Mouse (Mus musculus) testis, postnatal 14 days (tissue): ENCODE data around the gene Gm49383.

Experiments
- DNase-seq: peaks from one replicate; pipeline ENCODE4 v3.0.0; 2021; ENCODE audit warnings: low spot score

Gm49383 gene

DNA sequence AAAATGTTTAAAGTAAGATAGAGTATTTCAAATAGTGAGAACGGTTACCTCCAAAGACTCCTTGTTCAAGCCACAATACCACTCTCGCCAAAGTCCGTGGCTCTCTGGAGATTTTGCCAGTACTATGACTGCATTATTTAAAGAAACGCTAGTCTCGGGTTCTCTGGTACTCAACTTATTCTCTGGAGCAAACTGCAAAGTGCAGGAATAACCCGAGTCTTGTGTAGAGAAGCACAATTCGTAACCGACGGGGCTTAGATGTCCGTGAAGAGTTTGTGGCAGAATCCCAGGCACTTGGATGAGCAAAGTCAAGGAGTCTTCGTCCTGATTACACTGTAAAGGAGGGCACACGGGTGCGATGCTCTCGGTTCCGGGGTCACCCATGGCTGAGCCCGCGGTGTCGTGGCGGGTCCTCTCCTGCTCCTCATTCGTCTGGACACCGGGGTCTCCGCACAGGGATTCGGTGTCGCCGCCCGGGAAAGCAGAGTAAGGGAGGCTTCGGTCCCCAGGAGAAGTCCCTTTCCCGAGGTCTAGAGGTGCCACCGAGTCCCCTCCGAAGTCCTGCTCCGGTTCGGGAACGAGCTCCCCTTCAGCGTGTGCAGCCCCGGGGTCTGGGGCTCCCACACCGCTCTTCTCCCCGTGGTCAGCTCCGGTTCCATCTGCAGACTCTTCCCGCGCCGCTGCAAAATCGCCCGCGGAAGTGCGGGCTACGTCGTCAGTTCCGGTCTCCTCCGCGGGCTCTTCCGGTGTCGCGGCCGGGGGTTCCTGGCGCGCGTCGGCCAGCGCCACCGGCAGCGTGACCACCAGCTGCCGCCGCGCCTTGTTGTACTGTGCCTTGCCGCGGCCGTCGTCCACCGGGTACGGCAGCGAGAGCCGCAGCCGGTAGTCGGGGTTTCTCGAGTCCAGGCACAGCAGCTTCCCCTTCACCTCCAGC, at the start of gene Gm49383:
TSS of gene Gm49383 (minus strand) at position 661 of the 934 bp plus-strand sequence.
- peak; percentile 74 for DNase-seq

DNA sequence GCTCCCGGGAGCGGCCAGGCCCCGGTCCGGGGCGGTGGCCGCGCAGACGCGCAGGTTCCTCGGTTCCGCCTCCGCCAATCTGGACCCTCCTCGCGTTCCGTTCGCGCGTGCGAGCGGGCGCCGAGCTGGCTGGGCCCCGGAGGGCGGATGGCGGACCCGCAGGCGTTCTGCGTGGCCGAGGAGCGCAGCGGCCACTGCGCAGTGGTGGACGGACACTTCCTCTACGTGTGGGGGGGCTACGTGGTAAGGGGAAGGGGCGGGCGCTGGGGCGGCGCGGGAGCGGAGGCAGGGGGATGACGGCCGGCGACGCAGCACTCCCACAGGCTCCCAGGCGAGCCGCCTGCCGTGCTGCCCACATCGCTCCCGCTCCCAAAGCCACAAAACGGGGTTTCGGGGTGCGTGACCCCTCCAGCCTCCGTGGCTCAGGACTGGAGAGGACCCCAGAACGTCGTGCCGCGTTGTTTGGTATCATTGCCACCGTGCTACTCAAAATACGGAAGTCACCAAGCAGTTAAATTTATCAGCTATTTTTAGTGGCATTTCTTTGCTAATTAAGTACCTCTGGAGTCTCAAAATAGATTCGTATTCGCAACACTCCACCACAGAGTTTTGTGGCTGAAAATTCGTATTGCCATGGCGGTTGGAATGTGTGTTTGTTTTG, 45.0 kb upstream of the Gm49383 start:
- DNase-seq, result peak; percentile 74

DNA sequence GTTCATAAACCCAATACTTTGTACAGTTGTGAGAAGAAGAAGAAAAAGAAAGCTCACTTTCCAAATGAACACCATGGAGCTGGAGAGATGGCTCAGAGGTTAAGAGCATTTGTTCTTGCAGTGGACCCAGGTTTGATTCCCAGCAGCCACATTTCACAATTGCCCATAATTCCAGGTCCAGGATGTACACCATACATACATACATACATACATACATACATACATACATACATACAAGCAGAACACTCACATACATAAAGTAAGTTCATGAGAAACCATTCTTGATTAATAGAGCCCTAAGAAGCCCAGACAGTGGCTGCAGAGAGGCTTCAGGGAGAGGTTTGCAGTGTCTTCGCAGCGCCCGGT, 44.5 kb upstream of the Gm49383 start:
- DNase-seq, result no peak

DNA sequence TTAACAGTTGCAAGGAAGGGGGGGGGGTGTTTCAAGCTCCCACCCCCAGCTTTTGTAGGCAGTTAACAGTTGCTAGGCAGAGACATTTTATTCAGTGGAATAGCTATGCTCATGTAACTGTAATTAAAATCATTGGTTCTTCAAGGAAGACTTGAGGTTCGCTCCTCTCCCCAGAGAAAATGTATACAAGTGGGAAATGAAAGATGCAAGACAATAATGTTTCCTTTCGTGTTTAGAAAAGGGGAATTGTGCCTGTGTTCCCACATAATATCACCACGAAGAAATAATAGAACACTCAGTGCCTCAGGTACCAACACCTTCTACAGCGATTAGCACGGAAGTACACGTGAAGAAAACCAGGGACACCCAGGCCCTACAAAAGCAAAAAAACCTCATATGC, 44.0 kb upstream of the Gm49383 start, which contains the start of gene Klhdc1:
TSS of gene Klhdc1 (plus strand) at position 301 of the 400 bp plus-strand sequence.
- no peak for DNase-seq

DNA sequence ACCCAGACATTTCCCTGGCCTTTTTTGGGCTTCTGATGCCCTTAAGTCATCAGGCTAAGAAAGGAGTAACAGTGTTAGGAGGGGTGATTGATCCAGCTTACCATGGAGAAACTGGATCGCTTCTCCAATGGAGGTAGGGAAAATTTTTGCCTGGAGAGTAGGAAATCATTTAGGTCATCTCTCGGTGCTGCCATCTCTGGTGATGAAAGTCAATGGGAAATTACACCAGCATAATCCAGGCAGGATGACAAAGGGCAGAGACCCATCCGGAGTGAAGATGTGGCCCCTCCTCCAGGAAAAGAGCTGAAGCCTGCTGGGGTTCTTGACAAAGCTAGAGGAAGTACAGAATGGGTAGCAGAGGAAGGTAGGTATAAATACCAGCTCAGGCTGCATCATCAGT, 41.4 kb upstream of the Gm49383 start:
- no peak for DNase-seq

DNA sequence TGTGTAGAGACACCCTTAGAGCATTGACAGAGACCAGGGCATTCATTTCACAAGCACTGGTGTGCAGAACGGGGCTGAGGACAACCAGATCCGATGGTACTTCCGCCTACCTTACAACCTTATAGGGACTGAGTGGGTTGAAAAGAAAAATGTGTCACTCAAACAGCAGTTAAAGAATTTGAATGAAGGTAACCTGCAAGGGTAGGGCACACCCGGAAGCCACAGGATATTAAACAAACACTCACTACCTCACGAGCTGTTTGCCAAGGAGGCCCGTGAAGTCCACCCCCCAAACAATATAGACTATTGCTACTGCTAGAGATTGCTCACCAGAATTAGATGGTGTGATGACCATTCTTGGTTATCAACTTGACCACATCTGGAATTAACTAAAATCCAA, 38.9 kb upstream of the Gm49383 start:
- no peak for DNase-seq

DNA sequence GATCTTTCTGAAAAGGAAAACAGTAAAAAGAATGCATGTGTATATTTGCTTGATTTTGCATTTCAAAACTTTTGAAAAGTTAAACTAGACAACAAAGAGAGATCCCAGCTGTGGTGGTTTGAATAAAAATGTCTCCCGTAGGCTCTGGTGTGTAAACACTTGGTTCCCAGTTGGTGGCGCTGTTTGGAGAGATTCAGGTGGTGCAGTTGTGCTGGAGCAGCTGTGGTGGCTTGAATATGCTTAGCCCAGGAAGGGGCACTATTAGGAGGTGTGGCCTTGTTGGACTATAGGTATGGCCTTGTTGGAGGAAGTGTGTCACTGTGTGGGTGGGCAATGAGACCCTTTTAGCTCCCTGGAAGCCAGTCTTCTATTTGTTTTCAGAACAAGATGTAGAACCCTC, 32.3 kb upstream of the Gm49383 start:
- no peak for DNase-seq

DNA sequence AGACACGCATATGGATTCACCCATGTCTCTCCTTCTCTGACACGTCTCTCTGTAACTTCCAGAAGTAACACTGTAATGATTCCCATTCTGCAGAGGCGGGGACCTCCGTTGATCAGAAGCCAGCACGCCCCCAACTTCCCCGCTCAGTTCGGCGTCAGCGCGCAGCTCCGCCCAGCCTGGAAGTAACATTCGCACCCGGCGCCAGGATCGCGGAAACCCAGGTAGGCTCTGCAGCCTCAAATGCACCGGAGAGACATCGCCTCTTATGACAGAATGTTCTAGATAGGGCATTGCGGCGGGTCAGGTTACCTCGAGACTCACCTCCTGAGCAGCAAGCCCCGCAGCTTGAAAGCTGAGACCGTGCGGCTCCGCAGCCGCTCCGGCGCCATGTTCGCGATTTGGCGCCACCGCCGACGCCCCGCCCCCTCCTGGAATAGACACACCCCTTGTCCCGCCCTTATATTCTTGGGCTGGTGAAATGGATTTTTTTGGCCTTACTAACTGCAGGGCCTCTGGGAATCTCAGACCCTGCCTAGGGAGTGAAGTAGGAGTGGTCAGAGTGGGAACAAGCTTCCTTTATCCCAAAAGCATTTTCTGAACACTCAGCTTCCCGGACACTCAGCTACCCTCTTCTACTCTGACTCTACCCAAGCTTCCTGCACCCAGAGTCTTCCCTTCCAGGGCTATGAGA, 31.0 kb upstream of the Gm49383 start, which contains the start of gene Pole2:
TSS of gene Pole2 (minus strand) at position 420 of the 691 bp plus-strand sequence.
- peak; percentile 86 for DNase-seq

DNA sequence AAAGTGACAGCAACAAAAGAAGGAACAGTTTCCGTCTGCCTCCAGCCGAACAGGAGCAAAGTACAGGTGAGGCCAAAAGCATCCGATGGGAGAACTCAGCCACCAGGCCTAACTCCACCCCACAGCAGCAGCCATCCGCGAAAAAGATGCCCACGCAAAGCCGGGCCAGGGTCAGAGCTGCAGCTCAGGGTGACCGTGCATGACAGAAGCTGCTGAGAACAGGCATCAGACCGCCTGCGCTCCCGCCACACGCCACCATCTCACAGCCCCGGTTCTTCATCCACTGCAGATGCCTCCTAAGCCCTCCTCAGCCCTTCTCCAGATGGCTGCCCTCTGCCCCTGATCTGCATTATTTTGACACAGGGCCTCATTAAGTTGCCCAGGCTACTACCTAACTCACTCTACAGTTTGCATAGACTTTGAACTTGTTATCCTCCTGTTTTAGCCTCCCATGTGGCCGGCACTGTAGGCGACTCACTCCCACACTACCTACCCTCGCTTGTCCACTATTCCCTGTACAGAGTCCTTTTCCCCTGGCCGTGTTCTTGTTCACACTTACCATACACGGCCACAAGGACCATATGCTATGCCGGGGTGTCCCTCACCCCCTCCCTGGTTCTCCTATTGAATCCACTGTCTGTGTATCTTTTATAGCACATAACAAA, 23.8 kb upstream of the Gm49383 start:
- no peak for DNase-seq

DNA sequence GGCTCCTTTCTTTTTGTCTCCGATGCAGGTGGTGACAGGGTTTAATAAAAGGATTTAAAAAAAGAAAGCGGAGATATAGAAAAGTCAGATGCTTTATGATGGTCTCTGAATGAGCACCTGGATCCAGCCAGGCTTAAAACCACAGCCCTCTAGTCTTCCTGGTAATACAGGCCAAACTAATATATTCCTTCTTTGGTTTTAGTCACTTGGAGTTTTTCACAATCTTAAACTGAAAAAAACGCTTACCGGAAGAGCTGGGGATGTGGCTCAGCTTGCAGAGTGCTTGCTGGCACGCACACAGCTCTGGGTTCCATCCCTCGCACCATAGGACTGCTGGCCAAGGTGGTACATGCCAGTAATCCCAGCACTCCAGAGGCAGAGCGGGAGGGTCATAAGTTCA, 19.7 kb upstream of the Gm49383 start:
- no peak for DNase-seq

DNA sequence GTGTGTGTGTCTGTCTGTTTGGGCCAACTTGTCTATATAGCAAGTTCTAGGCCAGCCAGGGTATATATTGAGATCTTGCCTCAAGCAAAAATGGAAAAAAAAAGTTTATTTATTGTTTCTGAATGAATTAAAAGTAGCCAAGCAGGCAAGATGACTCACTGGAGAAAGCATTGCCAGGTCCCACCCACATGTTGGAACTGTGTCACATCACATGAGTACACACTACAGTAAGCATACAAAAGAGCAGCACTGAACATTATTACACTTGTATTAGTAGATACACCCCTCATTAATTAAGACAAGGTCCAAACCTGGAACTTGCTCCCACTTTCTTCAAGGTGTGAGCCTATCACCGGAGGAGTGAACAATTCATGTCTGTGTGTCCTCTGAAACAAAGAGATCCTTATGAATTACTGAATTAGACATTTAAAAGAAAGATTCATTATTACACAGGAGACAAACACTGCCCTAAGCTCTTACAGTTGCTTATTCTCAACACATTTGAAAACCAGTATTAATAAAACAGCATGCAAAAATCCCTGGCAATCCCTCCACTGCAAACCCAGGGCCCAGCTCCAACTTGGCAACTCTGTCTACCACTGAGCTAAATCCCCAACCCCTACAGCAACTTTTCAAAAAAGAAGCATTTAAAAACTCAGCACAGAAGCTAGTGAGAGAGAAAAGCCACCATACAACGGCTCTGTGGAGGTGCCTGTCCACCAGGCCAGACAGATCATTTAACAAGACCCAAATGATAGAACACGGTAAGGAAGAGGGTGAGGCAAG, 18.3 kb upstream of the Gm49383 start:
- DNase-seq, result no peak

DNA sequence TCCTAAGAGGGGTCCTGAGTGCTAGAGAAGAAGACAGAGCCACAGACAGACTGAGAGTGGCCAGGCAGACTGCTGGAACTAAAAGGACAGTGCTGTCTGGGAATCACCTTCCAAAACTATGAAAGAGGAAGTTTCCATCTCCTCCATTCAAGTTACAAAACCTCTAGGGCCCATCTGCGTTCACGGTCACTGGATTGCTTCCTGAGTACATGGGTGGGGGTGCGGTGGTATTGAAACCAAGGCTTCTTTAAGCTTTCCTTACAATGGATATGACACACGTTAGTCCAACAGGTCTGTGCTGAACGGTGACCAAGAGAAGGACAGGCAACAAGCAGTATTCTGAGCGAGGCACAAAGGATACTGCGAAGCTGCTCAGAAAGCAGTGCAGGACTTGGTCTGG, 17.5 kb upstream of the Gm49383 start:
- DNase-seq, result no peak

DNA sequence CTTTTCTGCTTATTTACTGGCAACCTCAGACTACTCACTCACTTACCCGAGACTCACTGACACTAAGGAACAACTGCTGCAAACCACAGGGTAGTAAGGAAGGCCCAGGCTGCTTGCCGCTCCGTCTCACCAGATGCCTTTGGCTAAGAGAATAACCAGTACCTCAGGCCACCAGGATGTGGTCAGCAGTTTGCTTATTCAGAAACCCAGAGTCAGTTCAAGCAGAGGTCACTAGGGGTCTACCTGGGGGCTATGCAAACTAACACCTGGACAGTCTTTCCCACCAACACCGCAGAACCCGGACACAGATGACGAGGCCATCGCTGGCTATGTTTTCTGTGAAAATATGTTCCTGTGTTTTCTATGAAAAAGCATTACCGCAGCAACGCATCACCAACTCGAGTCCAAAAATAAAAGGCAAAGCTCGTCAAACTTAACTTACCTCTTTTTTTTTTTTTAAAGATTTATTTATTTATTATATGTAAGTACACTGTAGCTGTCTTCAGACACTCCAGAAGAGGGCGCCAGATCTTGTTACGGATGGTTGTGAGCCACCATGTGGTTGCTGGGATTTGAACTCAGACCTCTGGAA, 16.4 kb upstream of the Gm49383 start:
- no peak for DNase-seq

DNA sequence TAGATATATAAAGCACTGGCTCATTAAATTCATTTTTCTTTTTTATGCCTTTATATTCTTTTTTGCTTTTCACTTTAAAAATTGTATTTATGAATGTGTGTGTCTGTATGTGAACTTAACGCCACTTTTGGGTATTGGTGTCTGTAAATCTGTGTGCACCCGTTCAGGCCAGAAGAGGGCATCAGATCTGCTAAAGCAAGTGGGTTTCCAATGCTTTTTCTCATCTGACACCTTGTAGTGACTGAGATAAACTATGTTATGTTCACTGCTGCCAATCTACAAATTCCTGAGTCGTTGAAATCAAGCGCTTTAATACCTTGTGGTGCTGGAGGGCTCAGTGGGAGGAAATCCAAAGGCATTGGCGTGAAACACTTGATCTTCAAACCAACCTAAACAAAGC, 14.2 kb upstream of the Gm49383 start:
- no peak for DNase-seq

DNA sequence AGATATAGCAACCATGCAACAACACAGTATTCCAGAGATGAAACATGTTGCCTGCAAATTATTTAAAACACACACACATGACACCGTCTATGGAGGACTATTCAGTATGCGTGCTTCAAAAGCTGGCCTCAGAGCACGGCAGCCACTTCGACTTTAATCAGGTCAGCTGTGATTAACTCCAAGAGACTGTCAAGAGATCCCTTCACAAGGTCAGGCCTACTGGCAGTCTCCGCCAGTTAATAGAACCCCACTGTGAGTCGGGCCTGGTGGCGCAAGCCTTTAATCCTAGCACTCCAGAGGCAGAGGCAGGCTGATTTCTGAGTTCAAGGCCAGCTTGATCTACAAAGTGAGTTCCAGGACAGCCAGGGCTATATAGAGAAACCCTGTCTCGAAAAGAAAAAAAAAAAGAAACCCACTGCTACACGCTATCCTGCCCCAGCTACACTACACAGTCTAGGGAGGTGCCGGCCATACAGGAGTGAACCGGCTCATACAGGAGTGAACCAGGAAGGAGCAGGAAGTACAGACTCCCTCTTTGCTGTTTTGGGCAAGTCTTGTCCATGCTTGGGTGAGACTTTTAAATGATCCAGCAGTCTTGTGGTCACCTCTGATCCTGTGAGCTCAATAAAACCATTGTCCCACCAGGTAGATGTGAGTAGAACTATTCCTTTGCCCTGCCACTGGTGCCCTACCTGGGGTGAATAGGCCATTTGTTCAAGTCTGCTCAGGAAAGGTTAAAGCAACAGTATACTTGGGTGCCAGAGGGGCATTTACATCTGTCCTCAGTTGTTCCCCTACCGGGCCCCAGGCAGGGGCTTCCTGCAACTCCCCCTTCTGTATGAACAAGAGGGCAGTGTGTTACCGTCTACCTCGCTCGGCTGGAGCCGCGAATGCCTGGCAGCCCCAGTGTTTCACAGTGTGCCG, 13.4 kb upstream of the Gm49383 start:
- DNase-seq, result no peak

DNA sequence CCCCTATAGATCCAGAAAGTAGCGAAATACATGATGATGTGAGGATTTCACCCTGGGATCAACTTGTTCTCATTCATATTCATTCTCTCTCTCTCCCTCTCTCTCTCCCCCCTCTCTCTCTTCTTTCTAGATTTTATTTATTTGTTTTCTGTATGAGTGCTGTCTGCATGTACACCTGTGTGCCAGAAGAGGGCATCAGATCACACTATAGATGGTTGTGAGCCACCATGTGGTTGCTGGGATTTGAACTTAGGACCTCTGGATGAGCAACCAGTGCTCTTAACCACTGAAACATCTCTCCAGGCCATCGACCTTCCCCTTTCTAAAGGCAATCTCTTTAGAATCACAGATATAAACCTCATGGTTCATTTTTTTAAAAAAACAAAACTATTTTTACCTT, 11.6 kb upstream of the Gm49383 start:
- DNase-seq, result no peak

DNA sequence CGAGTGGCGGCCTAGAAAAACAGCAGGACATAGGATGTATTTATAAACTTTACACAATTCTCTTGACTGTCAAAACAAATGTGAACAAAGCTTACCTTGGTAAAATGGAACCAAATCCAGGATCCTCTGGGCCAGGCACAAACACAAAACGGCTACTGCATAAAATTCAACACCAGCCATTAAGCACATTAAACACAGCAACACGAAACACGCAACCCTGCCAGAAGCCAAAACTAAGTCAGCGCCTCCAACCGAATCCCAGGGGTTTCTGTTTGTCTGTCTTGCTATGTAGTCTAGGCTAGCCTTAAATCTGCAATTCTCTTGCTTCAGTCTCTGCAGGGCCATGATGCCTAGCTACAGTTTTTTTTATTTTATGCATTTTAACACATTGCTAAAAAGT, 11.0 kb upstream of the Gm49383 start:
- no peak for DNase-seq

DNA sequence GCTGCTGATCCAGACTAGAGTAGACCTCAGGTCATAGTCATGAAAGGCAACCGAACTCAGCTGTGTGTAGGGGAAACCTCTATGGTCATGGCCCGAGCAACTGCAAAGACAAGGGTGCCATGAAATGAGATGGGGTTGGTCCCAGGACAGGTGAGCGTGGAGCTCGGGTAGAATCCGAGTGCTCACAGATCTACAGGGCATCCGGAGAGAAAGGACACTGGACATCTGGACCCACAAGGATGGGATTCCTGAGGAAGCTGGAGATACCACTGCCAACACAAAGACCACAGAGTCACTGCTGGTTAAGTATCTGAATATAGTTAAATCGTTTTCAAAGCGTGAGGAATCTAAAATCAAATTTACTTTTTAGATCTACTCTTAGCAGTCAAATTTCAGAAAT, 10.5 kb upstream of the Gm49383 start:
- no peak for DNase-seq

DNA sequence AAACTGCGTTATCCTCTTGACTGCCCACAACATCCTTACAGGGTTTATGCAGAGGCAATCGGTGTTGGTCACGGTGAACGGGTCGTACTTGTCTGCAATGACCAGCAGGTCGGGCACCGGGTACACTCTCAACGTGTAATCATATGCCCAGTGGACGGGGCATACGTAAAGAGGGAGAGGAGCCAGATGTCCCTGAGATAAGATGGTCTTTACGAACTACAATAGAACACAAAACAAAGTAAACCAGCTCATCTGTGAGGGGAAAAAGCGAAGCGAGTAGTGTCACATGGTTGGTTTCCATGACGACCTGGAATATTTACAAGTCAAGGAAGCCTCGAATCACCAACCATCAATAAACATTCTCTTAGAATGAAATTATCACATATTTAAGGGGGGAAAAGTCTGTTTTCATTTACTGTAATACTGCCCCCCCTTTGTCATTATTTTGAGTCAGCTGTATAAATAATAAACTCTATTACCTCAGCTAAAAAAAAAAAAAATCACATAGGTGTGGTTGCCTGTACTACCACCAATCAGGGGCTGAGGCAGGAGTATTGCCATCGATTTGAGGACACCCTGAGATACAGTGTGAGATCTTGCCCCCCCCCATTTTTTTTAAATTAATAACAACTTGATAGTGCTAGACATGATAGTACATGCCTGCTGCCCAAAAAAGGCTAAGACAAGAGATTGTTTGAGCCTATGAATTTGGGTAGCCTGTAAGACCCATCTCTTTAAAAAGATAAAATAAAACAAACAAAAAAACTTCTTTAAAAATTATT, 7.3 kb upstream of the Gm49383 start, which contains the start of gene Gm49384:
TSS of gene Gm49384 (minus strand) at position 216 of the 782 bp plus-strand sequence.
- no peak for DNase-seq
